Mouse (Mus musculus): ENCODE measurements at regions not wholly inside any gene's neighbourhood (a gene's known extent, or its start where the extent isn't known, plus 50 kb on each side); places are given as distances from the start of the nearest gene placed in this dataset.

GRCm38 (mm10) chr14:101067082-101067481 is 133.0 kb downstream of the Prr30 start:
- ATAC-seq (ENCODE audit: low FRiP score, low read depth) = no peak
- WGBS = 78% methylated on average over 1 of the region's 1 CpGs
- H3K27ac ChIP-seq (replicated peaks) = no peak overlapping the region

GRCm38 (mm10) chr14:101056874-101057273 is 143.3 kb downstream of the Prr30 start:
- H3K36me3 ChIP-seq = no peaks in the 10 kb centered on the region
- H3K27ac ChIP-seq (replicated peaks) = no peak overlapping the region
- H3K4me2 ChIP-seq = no peak overlapping the region
- 78% methylated on average over 2 of the region's 2 CpGs for WGBS
- no peaks in the 10 kb centered on the region; the same call in 1 of the 2 replicates for H3K4me1 ChIP-seq (replicated peaks)
- no peak overlapping the region for H3K9ac ChIP-seq
- no peaks in the 10 kb centered on the region for H3K9me3 ChIP-seq
- H3K27me3 ChIP-seq = no peaks in the 10 kb centered on the region
- no peak for ATAC-seq (ENCODE audit: low FRiP score, low read depth)
- H3K4me3 ChIP-seq = no peak overlapping the region

More at GRCm38 (mm10) chr14:101067082-101067481, 133.0 kb downstream of the Prr30 start:
- Histone ChIP-seq H3K9ac (no peak overlapping the region), H3K4me2 (no peak overlapping the region), H3K36me3 (no peaks in the 10 kb centered on the region), H3K4me1 (replicated peaks) (no peaks in the 10 kb centered on the region), H3K9me3 (no peaks in the 10 kb centered on the region), H3K4me3 (no peak overlapping the region), H3K27me3 (no peaks in the 10 kb centered on the region)

GRCm38 (mm10) chr14:101055915-101056314 is 144.2 kb downstream of the Prr30 start:
- H3K4me3 ChIP-seq = no peak overlapping the region
- H3K4me1 ChIP-seq (replicated peaks) = no peaks in the 10 kb centered on the region; the same call in 1 of the 2 replicates
- H3K36me3 ChIP-seq = no peaks in the 10 kb centered on the region
- H3K27ac ChIP-seq (replicated peaks) = no peak overlapping the region
- WGBS = 37% methylated on average over 3 of the region's 3 CpGs
- no peaks in the 10 kb centered on the region for H3K9me3 ChIP-seq
- H3K4me2 ChIP-seq = no peak overlapping the region
- peak; percentile 88 for ATAC-seq (ENCODE audit: low FRiP score, low read depth)
- no peaks in the 10 kb centered on the region for H3K27me3 ChIP-seq
- no peak overlapping the region for H3K9ac ChIP-seq

- 59% methylated on average over 4 of the region's 4 CpGs for WGBS
- H3K4me1 ChIP-seq (replicated peaks) = no peaks in the 10 kb centered on the region; the same call in 1 of the 2 replicates
- H3K4me3 ChIP-seq = no peak overlapping the region
- no peaks in the 10 kb centered on the region for H3K36me3 ChIP-seq
- H3K27me3 ChIP-seq = no peaks in the 10 kb centered on the region
- no peak overlapping the region for H3K4me2 ChIP-seq
- H3K9me3 ChIP-seq = no peaks in the 10 kb centered on the region
- no peak for ATAC-seq (ENCODE audit: low FRiP score, low read depth)
- no peak overlapping the region for H3K27ac ChIP-seq (replicated peaks)
- no peak overlapping the region for H3K9ac ChIP-seq
These were observed 145.3 kb downstream of the Prr30 start for GRCm38 (mm10) chr14:101054786-101055185.

- no peak for ATAC-seq (ENCODE audit: low FRiP score, low read depth)
- no peaks in the 10 kb centered on the region for H3K27me3 ChIP-seq
- no peaks in the 10 kb centered on the region; the same call in 1 of the 2 replicates for H3K4me1 ChIP-seq (replicated peaks)
- WGBS = 65% methylated on average over 2 of the region's 2 CpGs
- no peak overlapping the region for H3K4me3 ChIP-seq
- H3K4me2 ChIP-seq = no peak overlapping the region
- no peaks in the 10 kb centered on the region for H3K9me3 ChIP-seq
- no peak overlapping the region for H3K27ac ChIP-seq (replicated peaks)
- H3K9ac ChIP-seq = no peak overlapping the region
- H3K36me3 ChIP-seq = no peaks in the 10 kb centered on the region
These were observed 147.4 kb downstream of the Prr30 start for GRCm38 (mm10) chr14:101052760-101053159.

GRCm38 (mm10) chr14:101050212-101050611 is 149.9 kb downstream of the Prr30 start:
- Histone ChIP-seq H3K4me3 (no peak overlapping the region), H3K36me3 (no peaks in the 10 kb centered on the region), H3K4me2 (no peak overlapping the region), H3K4me1 (replicated peaks) (no peaks in the 10 kb centered on the region; the same call in 1 of the 2 replicates), H3K27me3 (no peaks in the 10 kb centered on the region), H3K27ac (replicated peaks) (no peak overlapping the region), H3K9ac (no peak overlapping the region), H3K9me3 (no peaks in the 10 kb centered on the region)
- WGBS = 88% methylated on average over 2 of the region's 2 CpGs
- no peak for ATAC-seq (ENCODE audit: low FRiP score, low read depth)

- ATAC-seq (ENCODE audit: low FRiP score, low read depth) = no peak
- no peak overlapping the region for H3K4me3 ChIP-seq
- H3K27ac ChIP-seq (replicated peaks) = no peak overlapping the region
- H3K27me3 ChIP-seq = no peaks in the 10 kb centered on the region
- H3K4me2 ChIP-seq = no peak overlapping the region
- no peaks in the 10 kb centered on the region for H3K4me1 ChIP-seq (replicated peaks)
- no peaks in the 10 kb centered on the region for H3K9me3 ChIP-seq
- WGBS = 90% methylated on average over 4 of the region's 4 CpGs
- H3K9ac ChIP-seq = no peak overlapping the region
- H3K36me3 ChIP-seq = no peaks in the 10 kb centered on the region
These were observed 150.4 kb downstream of the Prr30 start for GRCm38 (mm10) chr14:101049664-101050203.

- Histone ChIP-seq H3K9me3 (no peaks in the 10 kb centered on the region), H3K27ac (replicated peaks) (no peak overlapping the region), H3K4me3 (no peak overlapping the region), H3K36me3 (no peaks in the 10 kb centered on the region), H3K27me3 (no peaks in the 10 kb centered on the region), H3K4me2 (no peak overlapping the region), H3K9ac (no peak overlapping the region), H3K4me1 (replicated peaks) (no peaks in the 10 kb centered on the region)
- 82% methylated on average over 4 of the region's 4 CpGs for WGBS
- ATAC-seq (ENCODE audit: low FRiP score, low read depth) = no peak
These were observed 156.6 kb downstream of the Prr30 start for GRCm38 (mm10) chr14:101043494-101043893.

GRCm38 (mm10) chr14:101001070-101001469 is 199.1 kb downstream of the Prr30 start:
- H3K36me3 ChIP-seq = no peaks in the 10 kb centered on the region
- no peak for ATAC-seq (ENCODE audit: low FRiP score, low read depth)
- WGBS = 30% methylated on average over 1 of the region's 1 CpGs
- H3K9me3 ChIP-seq = no peaks in the 10 kb centered on the region
- no peak overlapping the region for H3K9ac ChIP-seq
- H3K27me3 ChIP-seq = no peaks in the 10 kb centered on the region
- no peak overlapping the region for H3K4me3 ChIP-seq
- no peaks in the 10 kb centered on the region for H3K4me1 ChIP-seq (replicated peaks)
- H3K27ac ChIP-seq (replicated peaks) = no peak overlapping the region
- H3K4me2 ChIP-seq = no peak overlapping the region

GRCm38 (mm10) chr14:100980754-100981153 is 219.4 kb downstream of the Prr30 start:
- H3K36me3 ChIP-seq = no peaks in the 10 kb centered on the region
- no peaks in the 10 kb centered on the region for H3K4me1 ChIP-seq (replicated peaks)
- no peak overlapping the region for H3K9ac ChIP-seq
- 86% methylated on average over 5 of the region's 5 CpGs for WGBS
- no peaks in the 10 kb centered on the region for H3K27me3 ChIP-seq
- ATAC-seq (ENCODE audit: low FRiP score, low read depth) = no peak
- H3K4me3 ChIP-seq = no peak overlapping the region
- no peaks in the 10 kb centered on the region for H3K9me3 ChIP-seq
- H3K27ac ChIP-seq (replicated peaks) = no peak overlapping the region
- H3K4me2 ChIP-seq = no peak overlapping the region

- Histone ChIP-seq H3K4me3 (no peak overlapping the region), H3K27me3 (no peaks in the 10 kb centered on the region), H3K4me1 (replicated peaks) (no peaks in the 10 kb centered on the region), H3K9me3 (no peaks in the 10 kb centered on the region), H3K27ac (replicated peaks) (no peak overlapping the region), H3K9ac (no peak overlapping the region), H3K4me2 (no peak overlapping the region), H3K36me3 (no peaks in the 10 kb centered on the region)
- WGBS = 78% methylated on average over 2 of the region's 2 CpGs
- ATAC-seq (ENCODE audit: low FRiP score, low read depth) = no peak
These were observed 221.6 kb downstream of the Prr30 start for GRCm38 (mm10) chr14:100978515-100978914.

GRCm38 (mm10) chr14:100970970-100971369 is 229.2 kb downstream of the Prr30 start:
- no peak overlapping the region for H3K4me3 ChIP-seq
- no peaks in the 10 kb centered on the region for H3K27me3 ChIP-seq
- no peak overlapping the region for H3K27ac ChIP-seq (replicated peaks)
- WGBS = 86% methylated on average over 2 of the region's 2 CpGs
- H3K4me2 ChIP-seq = no peak overlapping the region
- H3K36me3 ChIP-seq = no peaks in the 10 kb centered on the region
- H3K9ac ChIP-seq = no peak overlapping the region
- H3K9me3 ChIP-seq = no peaks in the 10 kb centered on the region
- no peaks in the 10 kb centered on the region for H3K4me1 ChIP-seq (replicated peaks)
- no peak for ATAC-seq (ENCODE audit: low FRiP score, low read depth)

GRCm38 (mm10) chr14:100960198-100960597 is 239.9 kb downstream of the Prr30 start:
- H3K4me1 ChIP-seq (replicated peaks) = no peaks in the 10 kb centered on the region
- no peaks in the 10 kb centered on the region for H3K36me3 ChIP-seq
- no peak overlapping the region for H3K4me2 ChIP-seq
- no peak overlapping the region for H3K4me3 ChIP-seq
- no peak overlapping the region for H3K27ac ChIP-seq (replicated peaks)
- no peaks in the 10 kb centered on the region for H3K27me3 ChIP-seq
- ATAC-seq (ENCODE audit: low FRiP score, low read depth) = no peak
- no peaks in the 10 kb centered on the region for H3K9me3 ChIP-seq
- H3K9ac ChIP-seq = no peak overlapping the region
